Mouse (Mus musculus): ENCODE data around the gene Gm42688. TPM values are rescaled to one million over a fixed set of nuclear protein-coding genes. Genes with fewer than 3 reads are reported as not detected.

Gm42688 gene
- polyA plus RNA-seq, 1 experiment from 2014 or later: 1.1 TPM

- H3K27me3 ChIP-seq: no peaks in the 10 kb centered on the region
- H3K4me3 ChIP-seq (replicated peaks): 0 out of 2 replicates have a peak overlapping the region, but pooled peaks have one; percentile 77
- WGBS (ENCODE audit: insufficient replicate concordance): 60% methylated on average over 14 of the region's 14 CpGs
- peak overlapping the region; percentile 100; the same call in 1 of the 2 replicates for H3K4me2 ChIP-seq
- no peak for ATAC-seq (ENCODE audit: insufficient read depth)
- no peaks in the 10 kb centered on the region for H3K9me3 ChIP-seq (replicated peaks)
- H3K9ac ChIP-seq: no peak overlapping the region
- H3K36me3 ChIP-seq (replicated peaks): peaks cover 39% of the 10 kb centered on the region
- H3K27ac ChIP-seq (replicated peaks): 0 out of 2 replicates have a peak overlapping the region, but pooled peaks have one; percentile 7
- peaks cover 88% of the 10 kb centered on the region for H3K4me1 ChIP-seq (replicated peaks)
Observed at GRCm38 (mm10) chr6:83118825-83119733, 17.7 kb downstream of the Gm42688 start.

- peaks cover 39% of the 10 kb centered on the region for H3K36me3 ChIP-seq (replicated peaks)
- peak overlapping the region; percentile 77 for H3K4me3 ChIP-seq (replicated peaks)
- 75% methylated on average over 7 of the region's 7 CpGs for WGBS (ENCODE audit: insufficient replicate concordance)
- H3K4me2 ChIP-seq: peak overlapping the region; percentile 100
- peak overlapping the region; percentile 97 for H3K27ac ChIP-seq (replicated peaks)
- no peak for ATAC-seq (ENCODE audit: insufficient read depth)
- H3K27me3 ChIP-seq: no peaks in the 10 kb centered on the region
- no peak overlapping the region; the same call in 1 of the 2 replicates for H3K9ac ChIP-seq
- H3K4me1 ChIP-seq (replicated peaks): peaks cover 87% of the 10 kb centered on the region
- no peaks in the 10 kb centered on the region for H3K9me3 ChIP-seq (replicated peaks)
Observed at GRCm38 (mm10) chr6:83119734-83120051, 18.3 kb downstream of the Gm42688 start.

- H3K36me3 ChIP-seq (replicated peaks): peaks cover 39% of the 10 kb centered on the region
- H3K27me3 ChIP-seq: no peaks in the 10 kb centered on the region
- H3K27ac ChIP-seq (replicated peaks): peak within 1 kb of the TSS; percentile 97
- peak within 1 kb of the TSS; percentile 87 for H3K9ac ChIP-seq
- H3K4me1 ChIP-seq (replicated peaks): peaks cover 86% of the 10 kb centered on the region
- no peaks in the 10 kb centered on the region for H3K9me3 ChIP-seq (replicated peaks)
- peak; percentile 91 for ATAC-seq (ENCODE audit: insufficient read depth)
- WGBS (ENCODE audit: insufficient replicate concordance): under 1% methylated on average over 38 of the region's 38 CpGs
- H3K4me2 ChIP-seq: peak within 1 kb of the TSS; percentile 100
- H3K4me3 ChIP-seq (replicated peaks): peak within 1 kb of the TSS; percentile 77
Observed at GRCm38 (mm10) chr6:83120930-83121862, 19.8 kb downstream of the Gm42688 start, which contains the start of gene Wbp1. Gene Wbp1, minus strand, starts transcription at chr6:83121559.

GRCm38 (mm10) chr6:83121863-83122710, 20.7 kb downstream of the Gm42688 start:
- H3K27ac ChIP-seq (replicated peaks): peak overlapping the region; percentile 97
- H3K4me3 ChIP-seq (replicated peaks): peak overlapping the region; percentile 77
- peak overlapping the region; percentile 87 for H3K9ac ChIP-seq
- peak overlapping the region; percentile 100 for H3K4me2 ChIP-seq
- no peaks in the 10 kb centered on the region for H3K27me3 ChIP-seq
- H3K9me3 ChIP-seq (replicated peaks): no peaks in the 10 kb centered on the region
- WGBS (ENCODE audit: insufficient replicate concordance): 2% methylated on average over 52 of the region's 52 CpGs
- peak; percentile 45 for ATAC-seq (ENCODE audit: insufficient read depth)
- H3K36me3 ChIP-seq (replicated peaks): peaks cover 33% of the 10 kb centered on the region
- H3K4me1 ChIP-seq (replicated peaks): peaks cover 77% of the 10 kb centered on the region

- H3K36me3 ChIP-seq (replicated peaks): peaks cover 24% of the 10 kb centered on the region
- no peak overlapping the region; the same call in 1 of the 2 replicates for H3K9ac ChIP-seq
- 0 out of 2 replicates have a peak overlapping the region, but pooled peaks have one; percentile 2 for H3K27ac ChIP-seq (replicated peaks)
- no peak for ATAC-seq (ENCODE audit: insufficient read depth)
- no peaks in the 10 kb centered on the region for H3K9me3 ChIP-seq (replicated peaks)
- 90% methylated on average over 5 of the region's 5 CpGs for WGBS (ENCODE audit: insufficient replicate concordance)
- H3K27me3 ChIP-seq: no peaks in the 10 kb centered on the region
- peaks cover 69% of the 10 kb centered on the region for H3K4me1 ChIP-seq (replicated peaks)
- peak overlapping the region; percentile 100 for H3K4me2 ChIP-seq
- peak overlapping the region; percentile 77; the same call in 1 of the 2 replicates for H3K4me3 ChIP-seq (replicated peaks)
Observed at GRCm38 (mm10) chr6:83122961-83123360, 21.5 kb downstream of the Gm42688 start.

- WGBS (ENCODE audit: insufficient replicate concordance): under 1% methylated on average over 30 of the region's 30 CpGs
Observed at GRCm38 (mm10) chr6:83124851-83125312, 23.5 kb downstream of the Gm42688 start.

GRCm38 (mm10) chr6:83125331-83125730, 23.9 kb downstream of the Gm42688 start, which contains the start of gene Ino80b:
Gene Ino80b, minus strand, starts transcription at chr6:83125431.
- no peak for ATAC-seq (ENCODE audit: insufficient read depth)
- Histone ChIP-seq H3K9ac (peak within 1 kb of the TSS; percentile 82), H3K9me3 (replicated peaks) (no peaks in the 10 kb centered on the region), H3K27me3 (no peaks in the 10 kb centered on the region), H3K4me2 (peak within 1 kb of the TSS; percentile 91), H3K4me3 (replicated peaks) (peak within 1 kb of the TSS; percentile 84), H3K36me3 (replicated peaks) (peaks cover 6% of the 10 kb centered on the region; the same call in 1 of the 2 replicates), H3K4me1 (replicated peaks) (peaks cover 45% of the 10 kb centered on the region), H3K27ac (replicated peaks) (peak within 1 kb of the TSS; percentile 90)
- WGBS (ENCODE audit: insufficient replicate concordance): 33% methylated on average over 5 of the region's 5 CpGs

More at GRCm38 (mm10) chr6:83124851-83125312, 23.5 kb downstream of the Gm42688 start:
- no peaks in the 10 kb centered on the region for H3K9me3 ChIP-seq (replicated peaks)
- H3K27me3 ChIP-seq: no peaks in the 10 kb centered on the region
- peak overlapping the region; percentile 91 for H3K4me2 ChIP-seq
- H3K4me1 ChIP-seq (replicated peaks): peaks cover 50% of the 10 kb centered on the region
- peak overlapping the region; percentile 84 for H3K4me3 ChIP-seq (replicated peaks)
- peak overlapping the region; percentile 82 for H3K9ac ChIP-seq
- peak overlapping the region; percentile 90 for H3K27ac ChIP-seq (replicated peaks)
- peaks cover 6% of the 10 kb centered on the region; the same call in 1 of the 2 replicates for H3K36me3 ChIP-seq (replicated peaks)
- ATAC-seq (ENCODE audit: insufficient read depth): no peak

GRCm38 (mm10) chr6:83127419-83127818, 26.0 kb downstream of the Gm42688 start:
- Histone ChIP-seq H3K9ac (no peak overlapping the region), H3K9me3 (replicated peaks) (no peaks in the 10 kb centered on the region), H3K4me1 (replicated peaks) (peaks cover 39% of the 10 kb centered on the region), H3K36me3 (replicated peaks) (peaks cover 6% of the 10 kb centered on the region; the same call in 1 of the 2 replicates), H3K4me2 (no peak overlapping the region), H3K27ac (replicated peaks) (no peak overlapping the region), H3K27me3 (no peaks in the 10 kb centered on the region), H3K4me3 (replicated peaks) (no peak overlapping the region)
- 83% methylated on average over 5 of the region's 5 CpGs for WGBS (ENCODE audit: insufficient replicate concordance)
- no peak for ATAC-seq (ENCODE audit: insufficient read depth)

- no peak overlapping the region for H3K4me3 ChIP-seq (replicated peaks)
- peak overlapping the region; percentile 37 for H3K4me2 ChIP-seq
- H3K9me3 ChIP-seq (replicated peaks): no peaks in the 10 kb centered on the region
- no peaks in the 10 kb centered on the region for H3K36me3 ChIP-seq (replicated peaks)
- H3K4me1 ChIP-seq (replicated peaks): peaks cover 29% of the 10 kb centered on the region
- peak; percentile 70 for ATAC-seq (ENCODE audit: insufficient read depth)
- peaks cover 21% of the 10 kb centered on the region for H3K27me3 ChIP-seq
- 36% methylated on average over 6 of the region's 6 CpGs for WGBS (ENCODE audit: insufficient replicate concordance)
- H3K9ac ChIP-seq: no peak overlapping the region
- H3K27ac ChIP-seq (replicated peaks): peak overlapping the region; percentile 78
Observed at GRCm38 (mm10) chr6:83131469-83132034, 30.1 kb downstream of the Gm42688 start.

Data from liver, embryonic 15.5 days (tissue).